Mouse (Mus musculus) cerebellum, adult 8-10 months (tissue): ENCODE results near the gene Axin2.
"Not testable (repeated sequence)": the region's sequence is repeated elsewhere in the genome, so short reads cannot be mapped to it uniquely, and the experiment has no call there.

ENCODE experiments used
- DNase-seq: peaks from one replicate; pipeline ENCODE4 v3.0.0; 2022

The Axin2 gene

DNA sequence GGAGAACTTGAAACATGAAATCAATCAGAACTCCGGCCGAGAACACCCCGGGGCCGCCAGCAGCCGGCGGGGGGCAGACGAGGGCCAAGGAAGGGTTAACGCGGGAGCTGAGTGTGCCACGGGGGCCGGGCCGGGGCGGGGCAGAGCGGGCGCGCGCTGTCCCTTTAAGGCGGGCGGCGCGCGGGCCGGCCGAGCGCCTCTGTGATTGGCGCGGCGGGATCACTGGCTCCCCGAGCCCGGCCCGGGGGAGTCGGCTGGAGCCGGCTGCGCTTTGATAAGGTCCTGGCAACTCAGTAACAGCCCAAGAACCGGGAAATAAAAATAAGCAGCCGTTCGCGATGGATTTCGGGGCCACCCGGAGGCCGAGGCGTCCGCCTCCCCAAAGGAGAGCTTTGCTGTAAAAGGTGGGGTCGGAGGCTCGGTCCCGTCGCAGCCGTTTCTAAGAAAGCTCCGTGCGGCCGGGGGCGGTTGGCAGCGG lies at the start of gene Axin2:
Gene Axin2 (plus strand): TSS at position 192 of the 478 bp plus-strand sequence.
- peak; percentile 84 for DNase-seq

GRCm38 (mm10) chr11:108871284-108871683 lies 48.9 kb upstream of the Axin2 start:
- not testable (repeated sequence) for DNase-seq

- DNase-seq: no peak
Measured at GRCm38 (mm10) chr11:108871748-108872147, 48.4 kb upstream of the Axin2 start.

DNA sequence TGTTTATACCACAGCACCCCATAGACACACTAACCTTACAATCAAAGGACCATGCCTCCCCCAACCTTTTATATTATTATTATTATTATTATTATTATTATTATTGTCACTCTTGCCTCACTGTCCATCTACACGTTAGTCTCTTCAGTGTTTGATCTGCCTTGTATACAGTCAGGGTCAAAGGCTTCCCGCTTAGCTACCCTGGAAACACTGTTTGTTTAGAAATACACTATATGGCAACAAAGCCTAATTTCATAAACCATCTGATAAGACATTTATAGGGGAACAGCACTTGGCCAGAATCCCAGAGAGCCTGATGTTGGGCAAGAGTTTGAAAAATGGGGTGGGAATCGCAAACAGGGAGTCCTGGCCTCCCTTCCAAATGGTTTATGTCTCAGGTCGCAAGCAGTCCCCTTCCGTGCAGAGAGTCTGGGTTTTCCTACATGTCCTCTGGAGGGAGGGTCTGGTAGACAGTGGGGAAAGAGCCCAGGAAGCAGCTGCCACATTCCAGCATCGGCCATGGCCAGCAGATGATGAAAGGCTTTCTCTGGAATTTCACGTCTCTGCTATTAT lies 43.4 kb upstream of the Axin2 start:
- DNase-seq: no peak

DNA sequence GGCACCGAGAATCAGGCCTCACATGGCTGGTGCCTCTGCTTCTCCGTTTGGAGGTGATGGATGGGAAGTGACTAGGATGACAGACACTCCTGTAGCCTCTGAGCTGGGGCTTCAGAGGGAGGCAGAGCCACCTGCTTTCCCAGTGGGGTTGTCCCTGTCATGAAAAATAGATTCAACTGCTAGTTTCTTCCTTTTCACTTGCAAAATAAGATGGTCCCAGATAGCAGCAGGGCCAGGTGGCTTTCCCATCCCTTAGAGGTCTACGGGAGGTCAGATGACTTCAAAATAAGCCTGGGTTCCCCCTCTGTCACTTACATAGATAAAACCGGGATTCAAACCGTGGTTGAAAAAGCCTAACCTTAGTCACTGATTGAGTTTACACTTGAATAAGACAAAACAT lies 42.6 kb upstream of the Axin2 start:
- no peak for DNase-seq

DNA sequence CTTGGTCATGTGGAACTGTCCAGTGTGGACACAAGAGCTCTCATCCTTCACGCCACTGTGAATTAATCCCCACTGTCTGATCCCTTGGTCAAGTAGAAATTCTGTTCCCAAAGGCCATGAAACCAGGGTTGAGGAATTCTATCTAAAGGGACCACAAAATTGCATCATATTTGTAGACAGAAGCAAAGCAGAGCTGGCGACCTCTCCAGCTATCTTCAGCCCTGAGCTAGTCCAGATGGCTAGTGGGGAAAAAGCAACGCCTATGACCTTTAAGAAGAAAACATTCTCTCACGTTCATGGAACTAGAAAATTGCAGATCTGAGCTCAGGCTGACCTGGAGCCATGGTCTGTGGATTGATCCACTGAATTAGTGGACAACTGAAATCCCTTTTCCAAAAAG lies 39.6 kb upstream of the Axin2 start:
- no peak for DNase-seq

GRCm38 (mm10) chr11:108881662-108882061 lies 38.5 kb upstream of the Axin2 start:
- no peak for DNase-seq

DNA sequence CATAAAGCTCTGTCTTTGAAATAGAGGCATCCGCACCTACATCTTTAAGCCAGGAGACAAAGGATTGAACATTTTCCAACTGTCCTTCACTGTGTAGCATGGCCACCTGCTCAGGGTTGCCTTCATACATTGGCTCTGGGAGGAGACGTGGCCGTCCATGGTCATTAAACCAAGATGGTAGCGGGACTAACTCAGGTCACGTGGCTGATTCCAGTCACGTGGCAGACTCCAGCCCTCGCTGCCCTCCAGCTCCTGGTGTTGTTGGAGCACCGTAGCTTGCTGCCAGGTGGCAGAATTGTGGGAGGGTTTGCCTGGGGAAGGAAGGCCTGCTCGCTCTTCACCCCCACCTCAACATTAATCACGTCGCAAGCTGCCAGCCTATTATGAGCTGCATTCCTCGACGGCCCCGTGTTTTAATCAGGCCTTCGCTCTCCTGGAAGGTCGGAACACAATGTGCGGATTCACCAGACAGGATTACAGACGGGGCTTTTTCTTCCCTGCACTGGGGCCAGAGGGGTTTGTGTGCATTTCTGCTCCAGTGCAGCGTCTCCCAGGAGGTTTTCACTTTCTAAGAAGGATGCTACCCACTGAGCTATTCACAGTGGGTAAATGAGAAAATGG lies 34.8 kb upstream of the Axin2 start:
- DNase-seq: no peak

GRCm38 (mm10) chr11:108886060-108886459 lies 34.1 kb upstream of the Axin2 start:
- DNase-seq: no peak

GRCm38 (mm10) chr11:108889121-108889520 lies 31.0 kb upstream of the Axin2 start:
- no peak for DNase-seq

DNA sequence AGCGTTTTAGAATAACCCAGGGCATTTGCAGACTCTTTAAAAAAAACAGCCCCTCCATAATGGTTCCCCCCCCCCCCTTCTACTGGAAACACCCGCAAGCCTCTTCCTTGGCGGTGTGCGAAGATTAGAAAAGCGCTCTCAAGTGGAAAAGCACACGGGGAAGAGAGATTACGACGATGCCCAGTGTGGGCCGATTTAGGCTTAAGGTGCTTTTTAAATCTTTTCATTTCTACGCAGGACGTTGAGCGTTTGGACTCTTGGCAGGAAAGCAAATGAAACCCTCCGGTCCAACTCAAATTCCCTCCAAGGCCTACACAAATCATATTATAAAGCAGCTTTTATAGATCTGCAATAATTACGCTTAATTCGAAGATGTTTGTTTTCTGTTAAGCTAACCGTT lies 29.6 kb upstream of the Axin2 start:
- DNase-seq: no peak

- no peak for DNase-seq
Measured at GRCm38 (mm10) chr11:108891111-108891870, 28.9 kb upstream of the Axin2 start.

- no peak for DNase-seq
Measured at GRCm38 (mm10) chr11:108891871-108892380, 28.2 kb upstream of the Axin2 start.

- no peak for DNase-seq
Measured at GRCm38 (mm10) chr11:108892406-108892805, 27.7 kb upstream of the Axin2 start.

DNA sequence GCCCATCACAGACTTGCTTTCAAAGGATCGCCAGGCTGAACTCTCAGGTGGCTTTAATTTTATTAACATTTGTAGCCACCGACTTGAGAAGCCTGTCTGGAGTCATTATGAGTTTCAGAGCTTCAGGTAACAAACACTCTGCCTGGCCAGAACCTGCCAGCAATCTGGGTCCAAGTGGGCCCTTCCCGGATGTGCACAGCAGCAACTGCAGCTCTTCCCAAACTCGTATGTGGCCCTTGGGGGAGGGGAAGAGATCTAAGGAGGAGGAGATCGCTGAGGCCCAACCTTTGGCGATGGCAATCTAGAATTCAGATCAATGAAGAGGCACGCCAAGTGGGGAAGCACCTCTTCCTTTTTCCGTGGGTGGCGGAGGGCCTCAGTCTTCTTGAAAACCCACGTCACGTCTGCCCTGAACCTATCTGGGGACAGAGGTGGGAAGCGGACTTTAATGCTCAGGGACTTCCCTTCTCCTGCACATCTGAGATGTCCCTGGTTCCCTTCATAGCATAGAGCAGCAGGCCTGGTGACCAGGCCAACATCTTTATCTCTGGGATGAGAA lies 26.8 kb upstream of the Axin2 start:
- DNase-seq: no peak

DNA sequence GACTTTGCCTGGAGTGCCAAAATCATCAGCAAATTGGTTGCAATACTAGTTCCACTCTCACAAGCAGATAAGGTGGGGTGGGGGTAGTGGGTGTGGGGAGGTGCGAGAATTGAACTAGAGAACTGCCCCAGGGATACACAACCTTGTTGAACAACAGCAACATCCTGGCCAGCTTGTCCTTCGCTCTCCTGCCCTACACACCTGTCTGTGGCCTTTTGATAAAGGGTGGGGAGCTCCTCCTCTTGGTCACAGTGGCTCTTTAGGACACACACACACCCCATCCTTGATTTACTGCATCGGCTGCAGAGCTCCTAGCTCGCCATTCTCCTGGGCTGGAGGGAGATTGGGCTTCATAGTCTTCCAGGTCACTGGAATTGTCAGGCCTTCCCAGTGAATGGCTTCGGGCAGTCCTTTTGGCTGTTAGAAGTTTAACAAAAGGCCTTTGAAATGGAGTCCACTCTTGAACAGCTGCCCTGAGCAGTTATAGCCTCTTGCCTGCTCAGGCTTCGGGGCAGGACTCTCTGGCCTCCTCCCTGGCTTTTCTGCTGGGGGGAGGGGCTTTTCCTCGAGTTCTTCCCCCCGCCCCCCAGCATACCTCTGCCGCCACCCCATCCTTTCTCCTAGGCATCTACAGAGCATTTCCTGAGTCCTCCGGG lies 26.2 kb upstream of the Axin2 start:
- no peak for DNase-seq

DNA sequence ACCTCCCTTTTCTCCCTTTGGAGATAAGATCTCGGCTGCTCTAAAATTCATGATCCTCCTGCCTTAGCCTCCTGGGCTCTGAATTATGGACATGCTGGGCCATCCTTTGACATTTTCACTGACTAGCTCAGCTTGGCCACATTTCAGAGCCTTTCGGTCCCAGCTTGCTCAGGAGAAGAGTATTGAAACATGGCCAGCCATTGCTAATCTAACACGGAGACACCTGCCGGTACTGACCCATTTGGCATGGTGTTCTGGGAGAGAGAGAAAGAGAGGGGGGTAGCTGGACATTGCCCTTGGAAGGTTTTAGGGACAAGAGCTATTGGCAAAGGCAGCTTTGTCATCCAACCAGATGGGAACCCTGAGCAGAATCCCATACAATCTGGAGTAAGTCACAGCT lies 23.1 kb upstream of the Axin2 start:
- DNase-seq: peak; percentile 63

DNA sequence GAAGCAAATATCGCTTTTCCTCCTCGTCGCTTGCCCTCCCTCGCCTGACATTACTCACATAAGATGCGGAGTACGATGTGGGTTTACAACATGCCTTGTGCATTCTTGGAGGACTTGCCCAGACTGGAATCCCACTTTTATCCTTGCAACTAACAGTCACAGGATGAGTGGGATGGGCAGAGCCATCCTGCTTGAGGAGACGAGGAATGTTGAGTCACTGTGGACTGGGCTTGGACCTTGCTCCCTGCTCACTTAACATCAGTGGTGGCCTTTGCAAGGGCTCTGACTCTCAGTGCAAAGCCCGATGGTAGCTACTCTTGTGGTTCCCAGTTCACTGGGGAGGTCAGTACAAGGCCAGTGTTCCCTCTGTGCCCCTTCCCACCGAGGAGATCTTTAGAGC lies 22.1 kb upstream of the Axin2 start:
- no peak for DNase-seq

DNA sequence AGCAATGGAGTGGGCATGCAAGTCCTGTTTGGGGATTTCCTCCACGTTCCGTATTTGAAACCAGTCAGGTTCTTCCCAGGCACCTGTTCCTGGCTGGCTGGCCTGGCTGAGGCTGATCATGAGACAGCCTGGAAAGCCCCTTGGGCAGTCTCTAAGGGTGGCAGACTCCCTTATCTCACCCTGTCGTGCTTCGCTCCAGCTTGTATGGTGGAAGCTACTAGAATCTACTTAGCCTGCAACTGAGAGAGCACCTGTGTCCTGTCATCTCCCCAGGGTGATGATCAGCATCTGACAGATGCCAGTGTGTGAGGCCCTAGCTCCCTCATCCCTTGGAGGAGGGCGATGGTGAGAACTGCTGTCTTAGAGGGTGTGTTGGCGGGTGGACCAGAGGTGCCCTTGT lies 21.7 kb upstream of the Axin2 start:
- DNase-seq: no peak

DNA sequence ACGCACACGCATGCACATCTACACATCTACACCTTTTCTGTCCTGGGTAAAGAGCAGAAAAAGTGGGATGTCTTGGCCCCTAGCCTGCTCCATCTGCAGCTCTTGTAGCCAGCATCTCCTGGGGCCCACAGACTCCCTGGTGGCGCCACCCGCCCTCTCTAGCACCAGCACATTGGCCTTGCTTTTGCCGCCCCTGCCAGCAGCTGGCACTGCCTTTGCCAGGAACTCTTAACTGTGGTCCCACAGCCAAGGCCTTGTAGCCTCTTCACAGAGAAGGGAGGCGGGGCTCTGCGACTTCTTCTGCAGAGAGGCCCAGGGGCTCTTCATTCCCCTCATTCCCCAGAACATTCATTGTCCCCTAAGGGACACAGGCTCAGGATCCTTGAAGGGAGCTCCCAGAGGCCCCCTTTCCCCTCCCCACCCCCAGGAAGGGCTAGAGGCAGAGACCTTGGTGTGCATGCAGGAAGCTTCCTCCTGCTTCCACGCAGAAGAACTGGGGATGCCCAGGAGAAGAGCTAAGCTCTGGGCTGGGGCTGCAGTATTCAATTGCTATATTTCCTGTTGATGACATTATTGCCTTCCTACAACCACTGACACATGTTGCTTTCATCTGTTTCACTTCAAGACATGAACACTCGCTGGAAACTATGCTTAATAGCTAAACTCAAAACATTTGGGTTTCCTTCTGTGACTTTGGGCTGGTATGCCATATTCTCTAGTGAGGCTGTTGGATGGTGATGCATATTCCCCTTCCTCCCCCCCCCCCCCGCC lies 19.2 kb upstream of the Axin2 start:
- DNase-seq: no peak

DNA sequence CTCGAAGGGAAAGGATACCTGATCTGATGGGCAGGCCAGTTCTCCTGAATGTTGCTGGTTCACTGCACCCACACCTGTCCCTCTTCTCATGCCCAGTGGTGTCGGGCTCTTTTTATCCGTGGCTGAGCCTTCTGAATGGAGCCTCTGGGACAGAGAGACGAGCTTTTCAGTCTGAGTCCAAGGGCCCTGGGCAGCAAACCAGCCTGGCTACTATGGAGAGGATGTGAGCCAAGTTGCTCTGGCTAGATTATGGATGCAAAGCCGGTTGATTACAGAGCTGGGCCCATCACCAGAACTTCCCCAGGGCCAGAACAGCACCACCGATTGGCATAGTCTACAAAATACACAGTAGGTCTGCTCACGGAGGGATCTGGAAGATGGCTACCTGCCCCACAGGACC lies 18.5 kb upstream of the Axin2 start:
- DNase-seq: no peak

- no peak for DNase-seq
Measured at GRCm38 (mm10) chr11:108902303-108902702, 17.8 kb upstream of the Axin2 start.
